Mouse (Mus musculus): ENCODE measurements around the gene Szt2. TPM values are rescaled to one million over a fixed set of nuclear protein-coding genes. Genes with fewer than 3 reads are reported as not detected.

The Szt2 gene
- polyA plus RNA-seq, 1 experiment from 2014 or later: 7.1 TPM

GRCm38 (mm10) chr4:118424541-118425160 is 15.6 kb upstream of the Szt2 start:
- no peak for ATAC-seq (ENCODE audit: insufficient number of reproducible peaks, insufficient read depth, low FRiP score, low read depth)
- Histone ChIP-seq H3K27me3 (ENCODE audit: control insufficient read depth, insufficient read depth, low read length) (no peaks in the 10 kb centered on the region), H3K27ac (replicated peaks in 1 of 2; ENCODE audit: control insufficient read depth in 1 of 2, insufficient read depth in 1 of 2, low read depth in 2 of 2, low read length in 2 of 2) (no peak overlapping the region), H3K9me3 (ENCODE audit: control insufficient read depth, low read length) (no peaks in the 10 kb centered on the region), H3K4me2 (ENCODE audit: low read length) (no peak overlapping the region), H3K4me3 (ENCODE audit: control insufficient read depth in 1 of 2, insufficient read depth in 1 of 2, low read depth in 1 of 2, low read length in 2 of 2) (no peak overlapping the region), H3K36me3 (ENCODE audit: control insufficient read depth, insufficient read depth, low read length) (peaks cover 38% of the 10 kb centered on the region), H3K4me1 (ENCODE audit: control insufficient read depth in 2 of 2, insufficient read depth in 2 of 2, low read length in 2 of 2) (peaks cover 12 to 19% of the 10 kb centered on the region in 2 experiments), H3K9ac (ENCODE audit: low read length) (no peak overlapping the region)
- 43% methylated on average over 4 of the region's 4 CpGs for WGBS

- Histone ChIP-seq H3K27me3 (ENCODE audit: control insufficient read depth, insufficient read depth, low read length) (no peaks in the 10 kb centered on the region), H3K36me3 (ENCODE audit: control insufficient read depth, insufficient read depth, low read length) (peaks cover 67% of the 10 kb centered on the region)
- 89% methylated on average over 3 of the region's 3 CpGs for WGBS
Observed at GRCm38 (mm10) chr4:118421384-118421783, 12.3 kb upstream of the Szt2 start.

GRCm38 (mm10) chr4:118417112-118417797 is 8.2 kb upstream of the Szt2 start:
- H3K9ac ChIP-seq (ENCODE audit: low read length): no peak overlapping the region
- H3K4me3 ChIP-seq (ENCODE audit: control insufficient read depth in 1 of 2, insufficient read depth in 1 of 2, low read depth in 1 of 2, low read length in 2 of 2): no peak overlapping the region
- 79% methylated on average over 13 of the region's 13 CpGs for WGBS
- H3K27me3 ChIP-seq (ENCODE audit: control insufficient read depth, insufficient read depth, low read length): no peaks in the 10 kb centered on the region
- no peak overlapping the region for H3K4me2 ChIP-seq (ENCODE audit: low read length)
- no peak for ATAC-seq (ENCODE audit: insufficient number of reproducible peaks, insufficient read depth, low FRiP score, low read depth)
- H3K27ac ChIP-seq (replicated peaks in 1 of 2; ENCODE audit: control insufficient read depth in 1 of 2, insufficient read depth in 1 of 2, low read depth in 2 of 2, low read length in 2 of 2): no peak overlapping the region
- H3K36me3 ChIP-seq (ENCODE audit: control insufficient read depth, insufficient read depth, low read length): peaks cover 95% of the 10 kb centered on the region
- no peaks in the 10 kb centered on the region for H3K9me3 ChIP-seq (ENCODE audit: control insufficient read depth, low read length)
- H3K4me1 ChIP-seq (ENCODE audit: control insufficient read depth in 2 of 2, insufficient read depth in 2 of 2, low read length in 2 of 2): no peaks in the 10 kb centered on the region

More at GRCm38 (mm10) chr4:118421384-118421783, 12.3 kb upstream of the Szt2 start:
- H3K9ac ChIP-seq (ENCODE audit: low read length): no peak overlapping the region
- ATAC-seq (ENCODE audit: insufficient number of reproducible peaks, insufficient read depth, low FRiP score, low read depth): no peak
- no peak overlapping the region for H3K4me3 ChIP-seq (ENCODE audit: control insufficient read depth in 1 of 2, insufficient read depth in 1 of 2, low read depth in 1 of 2, low read length in 2 of 2)
- H3K4me1 ChIP-seq (ENCODE audit: control insufficient read depth in 2 of 2, insufficient read depth in 2 of 2, low read length in 2 of 2): no peaks in the 10 kb centered on the region
- no peak overlapping the region for H3K4me2 ChIP-seq (ENCODE audit: low read length)
- H3K9me3 ChIP-seq (ENCODE audit: control insufficient read depth, low read length): no peaks in the 10 kb centered on the region
- no peak overlapping the region for H3K27ac ChIP-seq (replicated peaks in 1 of 2; ENCODE audit: control insufficient read depth in 1 of 2, insufficient read depth in 1 of 2, low read depth in 2 of 2, low read length in 2 of 2)

- WGBS: 92% methylated on average over 5 of the region's 5 CpGs
- no peak overlapping the region for H3K4me3 ChIP-seq (ENCODE audit: control insufficient read depth in 1 of 2, insufficient read depth in 1 of 2, low read depth in 1 of 2, low read length in 2 of 2)
- no peaks in the 10 kb centered on the region for H3K9me3 ChIP-seq (ENCODE audit: control insufficient read depth, low read length)
- H3K36me3 ChIP-seq (ENCODE audit: control insufficient read depth, insufficient read depth, low read length): peaks cover 97% of the 10 kb centered on the region
- no peaks in the 10 kb centered on the region for H3K4me1 ChIP-seq (ENCODE audit: control insufficient read depth in 2 of 2, insufficient read depth in 2 of 2, low read length in 2 of 2)
- no peaks in the 10 kb centered on the region for H3K27me3 ChIP-seq (ENCODE audit: control insufficient read depth, insufficient read depth, low read length)
- no peak overlapping the region for H3K27ac ChIP-seq (replicated peaks in 1 of 2; ENCODE audit: control insufficient read depth in 1 of 2, insufficient read depth in 1 of 2, low read depth in 2 of 2, low read length in 2 of 2)
- ATAC-seq (ENCODE audit: insufficient number of reproducible peaks, insufficient read depth, low FRiP score, low read depth): no peak
- H3K4me2 ChIP-seq (ENCODE audit: low read length): no peak overlapping the region
- no peak overlapping the region for H3K9ac ChIP-seq (ENCODE audit: low read length)
Observed at GRCm38 (mm10) chr4:118416329-118416728, 7.3 kb upstream of the Szt2 start.

- no peak for ATAC-seq (ENCODE audit: insufficient number of reproducible peaks, insufficient read depth, low FRiP score, low read depth)
- Histone ChIP-seq H3K4me1 (ENCODE audit: control insufficient read depth in 2 of 2, insufficient read depth in 2 of 2, low read length in 2 of 2) (no peaks in the 10 kb centered on the region), H3K27ac (replicated peaks in 1 of 2; ENCODE audit: control insufficient read depth in 1 of 2, insufficient read depth in 1 of 2, low read depth in 2 of 2, low read length in 2 of 2) (no peak overlapping the region), H3K36me3 (ENCODE audit: control insufficient read depth, insufficient read depth, low read length) (peaks cover 94% of the 10 kb centered on the region), H3K9me3 (ENCODE audit: control insufficient read depth, low read length) (no peaks in the 10 kb centered on the region), H3K9ac (ENCODE audit: low read length) (no peak overlapping the region), H3K27me3 (ENCODE audit: control insufficient read depth, insufficient read depth, low read length) (no peaks in the 10 kb centered on the region), H3K4me3 (ENCODE audit: control insufficient read depth in 1 of 2, insufficient read depth in 1 of 2, low read depth in 1 of 2, low read length in 2 of 2) (no peak overlapping the region), H3K4me2 (ENCODE audit: low read length) (no peak overlapping the region)
- 76% methylated on average over 2 of the region's 2 CpGs for WGBS
Observed at GRCm38 (mm10) chr4:118415779-118416178, 6.7 kb upstream of the Szt2 start.

GRCm38 (mm10) chr4:118413553-118413952 is 4.5 kb upstream of the Szt2 start:
- Histone ChIP-seq H3K4me3 (ENCODE audit: control insufficient read depth in 1 of 2, insufficient read depth in 1 of 2, low read depth in 1 of 2, low read length in 2 of 2) (no peak overlapping the region), H3K9me3 (ENCODE audit: control insufficient read depth, low read length) (no peaks in the 10 kb centered on the region), H3K36me3 (ENCODE audit: control insufficient read depth, insufficient read depth, low read length) (peaks cover 75% of the 10 kb centered on the region), H3K9ac (ENCODE audit: low read length) (no peak overlapping the region), H3K4me2 (ENCODE audit: low read length) (no peak overlapping the region), H3K27me3 (ENCODE audit: control insufficient read depth, insufficient read depth, low read length) (no peaks in the 10 kb centered on the region), H3K27ac (replicated peaks in 1 of 2; ENCODE audit: control insufficient read depth in 1 of 2, insufficient read depth in 1 of 2, low read depth in 2 of 2, low read length in 2 of 2) (no peak overlapping the region), H3K4me1 (ENCODE audit: control insufficient read depth in 2 of 2, insufficient read depth in 2 of 2, low read length in 2 of 2) (peaks cover 0 to 9% of the 10 kb centered on the region in 2 experiments; a peak in 2 of 4 replicates)
- 95% methylated on average over 5 of the region's 5 CpGs for WGBS
- ATAC-seq (ENCODE audit: insufficient number of reproducible peaks, insufficient read depth, low FRiP score, low read depth): no peak

GRCm38 (mm10) chr4:118410871-118411270 is 1.8 kb upstream of the Szt2 start:
- Histone ChIP-seq H3K27ac (replicated peaks in 1 of 2; ENCODE audit: control insufficient read depth in 1 of 2, insufficient read depth in 1 of 2, low read depth in 2 of 2, low read length in 2 of 2) (no peak overlapping the region), H3K36me3 (ENCODE audit: control insufficient read depth, insufficient read depth, low read length) (peaks cover 48% of the 10 kb centered on the region), H3K4me2 (ENCODE audit: low read length) (no peak overlapping the region)

More at GRCm38 (mm10) chr4:118410871-118411270, 1.8 kb upstream of the Szt2 start:
- Histone ChIP-seq H3K27me3 (ENCODE audit: control insufficient read depth, insufficient read depth, low read length) (no peaks in the 10 kb centered on the region), H3K4me1 (ENCODE audit: control insufficient read depth in 2 of 2, insufficient read depth in 2 of 2, low read length in 2 of 2) (peaks cover 2 to 15% of the 10 kb centered on the region in 2 experiments), H3K4me3 (ENCODE audit: control insufficient read depth in 1 of 2, insufficient read depth in 1 of 2, low read depth in 1 of 2, low read length in 2 of 2) (no peak overlapping the region), H3K9me3 (ENCODE audit: control insufficient read depth, low read length) (no peaks in the 10 kb centered on the region), H3K9ac (ENCODE audit: low read length) (no peak overlapping the region)
- ATAC-seq (ENCODE audit: insufficient number of reproducible peaks, insufficient read depth, low FRiP score, low read depth): no peak
- WGBS: 91% methylated on average over 5 of the region's 5 CpGs
